Comparison of ENCODE assay signal across 14 mouse cellular contexts in genomic region chr1:75244175-75244826, GRCm38 (mm10). TPM values are rescaled to one million over a fixed set of nuclear protein-coding genes. Genes with fewer than 3 reads are reported as not detected.
DNase-seq lines count a peak whose midpoint lies in the region; ATAC-seq lines count a peak whose summit lies in the region.
"Had no signal": no experiment of that assay in that cellular context is flagged by ENCODE, and none has a peak within 500 bp of the region (broad histone marks: within the 10 kb centered on the region; RNA-seq: fewer than 3 reads in every experiment).

No protein-coding gene starts in this region.

- peak; percentile 12; the same call in 1 of the 2 replicates for ATAC-seq in midbrain, embryonic 11.5 days (ENCODE audit: low FRiP score)
- peak; percentile 26 for ATAC-seq in hindbrain, embryonic 16.5 days
- peak; percentile 40 for ATAC-seq in midbrain, embryonic 16.5 days

- H3K9me3 ChIP-seq in heart, embryonic 10.5 days, result no peaks in the 10 kb centered on the region
- no peaks in the 10 kb centered on the region for H3K9me3 ChIP-seq in midbrain, embryonic 11.5 days (ENCODE audit: control insufficient read depth, low read length)
- no peaks in the 10 kb centered on the region for H3K9me3 ChIP-seq in midbrain, embryonic 10.5 days (replicated peaks)
- no peaks in the 10 kb centered on the region for H3K9me3 ChIP-seq in hindbrain, embryonic 16.5 days (ENCODE audit: control insufficient read depth, low read length)
- H3K9me3 ChIP-seq in midbrain, embryonic 16.5 days (replicated peaks; ENCODE audit: control insufficient read depth, low read length, poor library complexity, severe bottlenecking), result no peaks in the 10 kb centered on the region
- H3K9me3 ChIP-seq: heart, embryonic 12.5 days had no signal

- no peak overlapping the region for H3K9ac ChIP-seq in midbrain, embryonic 11.5 days (ENCODE audit: low read length)
- H3K9ac ChIP-seq in hindbrain, embryonic 16.5 days (ENCODE audit: low read depth, low read length), result no peak overlapping the region; the same call in 1 of the 2 replicates
- H3K9ac ChIP-seq in midbrain, embryonic 16.5 days (ENCODE audit: low read depth, low read length), result no peak overlapping the region
- H3K9ac ChIP-seq: heart, embryonic 12.5 days had no signal

- H3K27me3 ChIP-seq in heart, embryonic 10.5 days (ENCODE audit: insufficient read depth, poor library complexity, severe bottlenecking), result no peaks in the 10 kb centered on the region
- H3K27me3 ChIP-seq in midbrain, embryonic 11.5 days (ENCODE audit: control insufficient read depth, insufficient read depth, low read length), result no peaks in the 10 kb centered on the region
- no peaks in the 10 kb centered on the region for H3K27me3 ChIP-seq in midbrain, embryonic 10.5 days (ENCODE audit: low read depth, poor library complexity, severe bottlenecking)
- no peaks in the 10 kb centered on the region for H3K27me3 ChIP-seq in hindbrain, embryonic 16.5 days (replicated peaks; ENCODE audit: control insufficient read depth, insufficient read depth, low read length)
- H3K27me3 ChIP-seq in midbrain, embryonic 16.5 days (ENCODE audit: control insufficient read depth, insufficient read depth, low read depth, low read length), result no peaks in the 10 kb centered on the region
- H3K27me3 ChIP-seq: heart, embryonic 12.5 days had no signal

- 0 out of 2 replicates have a peak overlapping the region, but pooled peaks have one; percentile 32 for H3K27ac ChIP-seq in heart, embryonic 10.5 days
- no peak overlapping the region for H3K27ac ChIP-seq in midbrain, embryonic 11.5 days (ENCODE audit: low read depth, low read length)
- H3K27ac ChIP-seq in midbrain, embryonic 10.5 days (replicated peaks), result no peak overlapping the region
- no peak overlapping the region for H3K27ac ChIP-seq in hindbrain, embryonic 16.5 days (ENCODE audit: low read depth, low read length)
- no peak overlapping the region for H3K27ac ChIP-seq in midbrain, embryonic 16.5 days (ENCODE audit: low read length)

- peaks cover 34% of the 10 kb centered on the region for H3K4me1 ChIP-seq in heart, embryonic 10.5 days
- no peaks in the 10 kb centered on the region for H3K4me1 ChIP-seq in midbrain, embryonic 11.5 days (ENCODE audit: control insufficient read depth, insufficient read depth, low read length)
- peaks cover 20% of the 10 kb centered on the region for H3K4me1 ChIP-seq in midbrain, embryonic 10.5 days
- no peaks in the 10 kb centered on the region for H3K4me1 ChIP-seq in hindbrain, embryonic 16.5 days (ENCODE audit: control insufficient read depth, insufficient read depth, low read depth, low read length)
- H3K4me1 ChIP-seq in midbrain, embryonic 16.5 days (ENCODE audit: control insufficient read depth, insufficient read depth, low read length), result no peaks in the 10 kb centered on the region

- H3K36me3 ChIP-seq in heart, embryonic 10.5 days, result peaks cover 46% of the 10 kb centered on the region
- H3K36me3 ChIP-seq in midbrain, embryonic 11.5 days (ENCODE audit: control insufficient read depth, insufficient read depth, low read length), result 0 out of 2 replicates have a peak, but pooled peaks cover 2% of the 10 kb centered on the region
- peaks cover 33% of the 10 kb centered on the region for H3K36me3 ChIP-seq in midbrain, embryonic 10.5 days
- H3K36me3 ChIP-seq in hindbrain, embryonic 16.5 days (ENCODE audit: control insufficient read depth, insufficient read depth, low read length), result peaks cover 19% of the 10 kb centered on the region
- H3K36me3 ChIP-seq in midbrain, embryonic 16.5 days (ENCODE audit: control insufficient read depth, insufficient read depth, low read length), result peaks cover 7% of the 10 kb centered on the region; the same call in 1 of the 2 replicates

- H3K4me2 ChIP-seq in midbrain, embryonic 11.5 days, result no peak overlapping the region
- no peak overlapping the region for H3K4me2 ChIP-seq in hindbrain, embryonic 16.5 days (ENCODE audit: low read length)
- no peak overlapping the region for H3K4me2 ChIP-seq in midbrain, embryonic 16.5 days (ENCODE audit: low read length)
- H3K4me2 ChIP-seq: heart, embryonic 12.5 days had no signal

- no peak for DNase-seq in heart, embryonic 10.5 days (ENCODE audit: low spot score)
- DNase-seq in heart, adult 9 months (ENCODE audit: low spot score in 2 of 2), result no peak
- no peak for DNase-seq in midbrain, embryonic 11.5 days (ENCODE audit: low spot score, missing footprints)
- DNase-seq in midbrain, embryonic 10.5 days (ENCODE audit: low spot score), result no peak
- DNase-seq in layer of hippocampus, adult 18-20 months (ENCODE audit: low spot score in 2 of 2), result no peak
- no peak for DNase-seq in adrenal gland, postnatal 4 days (ENCODE audit: low spot score in 2 of 2)
- DNase-seq: right cerebral cortex, postnatal 4 days had no signal

- H3K4me3 ChIP-seq in heart, embryonic 10.5 days, result no peak overlapping the region
- no peak overlapping the region for H3K4me3 ChIP-seq in midbrain, embryonic 11.5 days (ENCODE audit: low read depth, low read length)
- no peak overlapping the region for H3K4me3 ChIP-seq in midbrain, embryonic 10.5 days
- H3K4me3 ChIP-seq in hindbrain, embryonic 16.5 days (ENCODE audit: low read length), result no peak overlapping the region
- no peak overlapping the region for H3K4me3 ChIP-seq in midbrain, embryonic 16.5 days (ENCODE audit: low read depth, low read length)
- H3K4me3 ChIP-seq: heart, embryonic 12.5 days had no signal

- 88% methylated on average over 12 of the region's 12 CpGs for WGBS in heart, embryonic 10.5 days
- 89% methylated on average over 12 of the region's 12 CpGs for WGBS in midbrain, embryonic 11.5 days
- WGBS in midbrain, embryonic 10.5 days, result 88% methylated on average over 12 of the region's 12 CpGs
- 88% methylated on average over 12 of the region's 12 CpGs for WGBS in hindbrain, embryonic 16.5 days
- 89% methylated on average over 12 of the region's 12 CpGs for WGBS in midbrain, embryonic 16.5 days

RNA-seq across cellular contexts. Expression of gene Dnajb2, which starts 8.1 kb away (rescaled TPM):
- polyA plus RNA-seq in heart, embryonic 10.5 days (2016; fragmentation: Nextera tagmentation; extraction: Ambion mirVana), result 24.5 and 32.4 TPM in 2 replicates
- polyA plus RNA-seq in midbrain, embryonic 11.5 days (2014; fragmentation: Nextera tagmentation; extraction: Ambion mirVana), result 15.9 and 18.1 TPM in 2 replicates
- polyA plus RNA-seq in midbrain, embryonic 10.5 days (2016; fragmentation: Nextera tagmentation; extraction: Ambion mirVana), result 27.5 and 27.9 TPM in 2 replicates
- 86.3 and 98.0 TPM in 2 replicates for polyA plus RNA-seq in hindbrain, embryonic 16.5 days (2015; fragmentation: Nextera tagmentation; extraction: Ambion mirVana)
- polyA plus RNA-seq in midbrain, embryonic 16.5 days (2015; fragmentation: Nextera tagmentation; extraction: Ambion mirVana), result 79.4 and 84.3 TPM in 2 replicates
- 100 to 1,000 TPM in 1 of 2 experiments, 10 to 100 TPM in 1; 93.4 to 100 TPM for total RNA-seq in layer of hippocampus, adult 18-20 months (2021)
- 10 to 100 TPM; 40.5 to 42.5 TPM for total RNA-seq in adrenal gland, postnatal 4 days (2021)

RNA-seq across cellular contexts. Expression of gene A630095N17Rik, which starts 12.4 kb away (rescaled TPM):
- not detected in 2 replicates for polyA plus RNA-seq in heart, embryonic 10.5 days (2016; fragmentation: Nextera tagmentation; extraction: Ambion mirVana)
- polyA plus RNA-seq in midbrain, embryonic 11.5 days (2014; fragmentation: Nextera tagmentation; extraction: Ambion mirVana), result not detected in 2 replicates
- not detected in 2 replicates for polyA plus RNA-seq in midbrain, embryonic 10.5 days (2016; fragmentation: Nextera tagmentation; extraction: Ambion mirVana)
- 0.26 TPM in 1 of 2 replicates, not detected in the other for polyA plus RNA-seq in hindbrain, embryonic 16.5 days (2015; fragmentation: Nextera tagmentation; extraction: Ambion mirVana)
- not detected in 2 replicates for polyA plus RNA-seq in midbrain, embryonic 16.5 days (2015; fragmentation: Nextera tagmentation; extraction: Ambion mirVana)
- not detected for total RNA-seq in layer of hippocampus, adult 18-20 months (2021)
- not detected for total RNA-seq in adrenal gland, postnatal 4 days (2021)
- total RNA-seq: gastrocnemius, adult 8-10 months; left cerebral cortex, postnatal 25 days had no signal
- polyA plus RNA-seq: activated CD4-positive, CD25-positive, alpha-beta regulatory T cell, adult 4 months; heart, embryonic 12.5 days; stomach, embryonic 16.5 days had no signal

RNA-seq across cellular contexts. Expression of gene Ptprn, which starts 20.0 kb away (rescaled TPM):
- 0.70 and 0.84 TPM in 2 replicates for polyA plus RNA-seq in heart, embryonic 10.5 days (2016; fragmentation: Nextera tagmentation; extraction: Ambion mirVana)
- 4.2 and 4.4 TPM in 2 replicates for polyA plus RNA-seq in midbrain, embryonic 11.5 days (2014; fragmentation: Nextera tagmentation; extraction: Ambion mirVana)
- polyA plus RNA-seq in midbrain, embryonic 10.5 days (2016; fragmentation: Nextera tagmentation; extraction: Ambion mirVana), result 3.6 and 6.1 TPM in 2 replicates
- 36.9 and 40.6 TPM in 2 replicates for polyA plus RNA-seq in hindbrain, embryonic 16.5 days (2015; fragmentation: Nextera tagmentation; extraction: Ambion mirVana)
- polyA plus RNA-seq in midbrain, embryonic 16.5 days (2015; fragmentation: Nextera tagmentation; extraction: Ambion mirVana), result 26.3 and 33.4 TPM in 2 replicates
- total RNA-seq in layer of hippocampus, adult 18-20 months (2021), result 100 to 1,000 TPM; 399 to 401 TPM
- 10 to 100 TPM; 79.8 to 81.3 TPM for total RNA-seq in adrenal gland, postnatal 4 days (2021)

RNA-seq across cellular contexts. Expression of gene Tuba4a, which starts 24.6 kb away (rescaled TPM):
- polyA plus RNA-seq in heart, embryonic 10.5 days (2016; fragmentation: Nextera tagmentation; extraction: Ambion mirVana), result 35.2 and 50.8 TPM in 2 replicates
- 7.9 and 9.6 TPM in 2 replicates for polyA plus RNA-seq in midbrain, embryonic 11.5 days (2014; fragmentation: Nextera tagmentation; extraction: Ambion mirVana)
- polyA plus RNA-seq in midbrain, embryonic 10.5 days (2016; fragmentation: Nextera tagmentation; extraction: Ambion mirVana), result 9.0 and 10.0 TPM in 2 replicates
- polyA plus RNA-seq in hindbrain, embryonic 16.5 days (2015; fragmentation: Nextera tagmentation; extraction: Ambion mirVana), result 45.5 and 74.1 TPM in 2 replicates
- polyA plus RNA-seq in midbrain, embryonic 16.5 days (2015; fragmentation: Nextera tagmentation; extraction: Ambion mirVana), result 11.2 and 22.2 TPM in 2 replicates
- 100 to 1,000 TPM; 524 to 572 TPM for total RNA-seq in layer of hippocampus, adult 18-20 months (2021)
- total RNA-seq in adrenal gland, postnatal 4 days (2021), result 10 to 100 TPM; 46.4 to 54.4 TPM

RNA-seq across cellular contexts. Expression of gene Stk16, which starts 33.7 kb away (rescaled TPM):
- polyA plus RNA-seq in heart, embryonic 10.5 days (2016; fragmentation: Nextera tagmentation; extraction: Ambion mirVana), result 103 and 131 TPM in 2 replicates
- polyA plus RNA-seq in midbrain, embryonic 11.5 days (2014; fragmentation: Nextera tagmentation; extraction: Ambion mirVana), result 110 and 116 TPM in 2 replicates
- 142 and 154 TPM in 2 replicates for polyA plus RNA-seq in midbrain, embryonic 10.5 days (2016; fragmentation: Nextera tagmentation; extraction: Ambion mirVana)
- 144 and 145 TPM in 2 replicates for polyA plus RNA-seq in hindbrain, embryonic 16.5 days (2015; fragmentation: Nextera tagmentation; extraction: Ambion mirVana)
- polyA plus RNA-seq in midbrain, embryonic 16.5 days (2015; fragmentation: Nextera tagmentation; extraction: Ambion mirVana), result 147 and 154 TPM in 2 replicates
- total RNA-seq in layer of hippocampus, adult 18-20 months (2021), result 10 to 100 TPM; 77.3 to 86.6 TPM
- 100 to 1,000 TPM in 1 of 2 experiments, 10 to 100 TPM in 1; 96.8 to 110 TPM for total RNA-seq in adrenal gland, postnatal 4 days (2021)
